Mouse (Mus musculus) liver, embryonic 14 days (tissue): ENCODE data around the gene Gm13212. TPM values are rescaled to one million over a fixed set of nuclear protein-coding genes. Genes with fewer than 3 reads are reported as not detected.

ENCODE experiments used
- polyA plus RNA-seq: library from polyadenylated mRNA; depleted of rRNA; stranded (reverse); fragments of >200 nt; gene quantifications from 2 replicates; pipeline ENCODE4 v1.2.3, GENCODE M21; 2012; rRNA removed

Gene Gm13212
- polyA plus RNA-seq = 1.3 and 1.4 TPM in 2 replicates

GRCm38 (mm10) chr4:145585078-145585477, at the start of gene Gm13212:
TSS of gene Gm13212 (plus strand) at chr4:145585166.

GRCm38 (mm10) chr4:145670385-145670784, 85.4 kb downstream of the Gm13212 start, which contains the start of gene Zfp980:
TSS of gene Zfp980 (plus strand) at chr4:145670685.

Other genes with a start within 250 kb of the Gm13212 start
- gene Zfp990, start 74.4 kb upstream of the Gm13212 start, polyA plus RNA-seq = 0.01 TPM in 1 of 2 replicates, not detected in the other
- gene Zfp980, start 85.5 kb downstream of the Gm13212 start, polyA plus RNA-seq = not detected in 2 replicates